Comparison of ENCODE assay signal across 9 mouse cellular contexts in the genomic region with DNA sequence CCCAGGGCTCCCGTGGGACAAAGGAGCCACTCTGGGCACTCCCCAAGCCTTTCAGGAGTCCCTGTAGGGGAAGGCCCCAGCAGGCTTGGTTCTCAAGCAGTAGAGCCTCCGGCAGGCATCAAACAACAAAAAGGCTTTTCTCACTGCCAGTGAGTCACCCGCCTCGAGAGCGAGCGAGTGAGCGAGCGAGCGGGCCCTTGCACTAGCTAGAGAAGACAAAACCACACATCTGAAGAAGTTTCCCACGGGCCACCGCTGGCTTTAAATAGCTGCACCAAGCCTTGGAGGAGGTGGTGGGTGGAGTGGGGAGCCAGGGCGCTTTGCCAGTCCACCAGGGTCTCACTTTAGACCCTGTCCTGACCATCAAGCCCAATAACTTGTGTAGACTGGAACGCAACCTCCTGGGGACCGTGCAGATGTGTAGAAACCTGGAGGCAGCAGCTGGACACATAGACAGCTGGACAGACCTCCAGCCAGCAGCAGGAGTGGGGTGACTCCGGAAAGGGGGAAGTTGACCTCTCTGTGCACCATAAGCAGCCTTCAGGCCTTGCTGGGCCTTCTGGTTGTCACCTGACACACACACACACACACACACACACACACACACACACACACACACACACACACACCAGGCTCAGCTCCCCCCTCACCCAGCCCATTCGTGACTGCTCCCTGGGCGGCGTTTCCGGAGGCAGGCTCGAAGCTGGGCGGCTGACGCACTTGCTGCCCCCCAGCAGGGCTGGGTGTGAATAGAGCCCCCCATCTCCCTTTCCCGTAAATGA. TPM values are rescaled to one million over a fixed set of nuclear protein-coding genes. Genes with fewer than 3 reads are reported as not detected.
A peak's percentile ranks its signal among the peaks of the same experiment; 100 is the strongest.
DNase-seq lines count a peak whose midpoint lies in the region; ATAC-seq and TF ChIP-seq lines count a peak whose summit lies in the region.
"Had no signal": no experiment of that assay in that cellular context is flagged by ENCODE, and none has a peak within 500 bp of the region (broad histone marks: within the 10 kb centered on the region; RNA-seq: fewer than 3 reads in every experiment).

No protein-coding gene starts in this region.

- no peaks in the 10 kb centered on the region for H3K9me3 ChIP-seq in lung, embryonic 16.5 days (ENCODE audit: control insufficient read depth, low read length)
- H3K9me3 ChIP-seq in stomach, embryonic 14.5 days (ENCODE audit: control insufficient read depth, low read depth, low read length): no peaks in the 10 kb centered on the region

- H3K4me3 ChIP-seq in lung, embryonic 16.5 days (ENCODE audit: low read length): no peak overlapping the region
- no peak overlapping the region for H3K4me3 ChIP-seq in lung, adult 2 months (replicated peaks; ENCODE audit: extremely low read depth, low read depth, low read length)
- H3K4me3 ChIP-seq in stomach, embryonic 14.5 days (ENCODE audit: low read depth, low read length): no peak overlapping the region

- no peaks in the 10 kb centered on the region for H3K36me3 ChIP-seq in lung, embryonic 16.5 days (ENCODE audit: control insufficient read depth, insufficient read depth, low read length)
- H3K36me3 ChIP-seq in stomach, embryonic 14.5 days (ENCODE audit: control insufficient read depth, insufficient read depth, low read length): no peaks in the 10 kb centered on the region

- no peak for TF ChIP-seq CTCF in lung, adult 2 months (IDR thresholded peaks at IDR 0.05; ENCODE audit: insufficient read depth, low read length)

- 0 out of 2 replicates have a peak, but pooled peaks have one; percentile 27 for ATAC-seq in lung, embryonic 16.5 days (ENCODE audit: low read depth)
- ATAC-seq in granulocyte monocyte progenitor cell, adult 5-6 weeks (replicated peaks; ENCODE audit: poor library complexity, severe bottlenecking): peak; percentile 60
- ATAC-seq in stomach, embryonic 14.5 days (ENCODE audit: insufficient number of reproducible peaks, insufficient read depth, low FRiP score, low read depth): no peak
- ATAC-seq in megakaryocyte-erythroid progenitor cell, adult 5-6 weeks (replicated peaks; ENCODE audit: low FRiP score, low TSS enrichment, poor library complexity, severe bottlenecking): no peak

- WGBS in lung, embryonic 16.5 days: 58% methylated on average over 23 of the region's 23 CpGs
- 58% methylated on average over 23 of the region's 23 CpGs for WGBS in lung, adult 2 months
- WGBS in stomach, embryonic 14.5 days: 61% methylated on average over 23 of the region's 23 CpGs

- no peaks in the 10 kb centered on the region for H3K27me3 ChIP-seq in lung, embryonic 16.5 days (ENCODE audit: control insufficient read depth, insufficient read depth, low read depth, low read length)
- no peaks in the 10 kb centered on the region for H3K27me3 ChIP-seq in stomach, embryonic 14.5 days (ENCODE audit: control insufficient read depth, insufficient read depth, low read length)

- no peak overlapping the region for H3K27ac ChIP-seq in lung, embryonic 16.5 days (ENCODE audit: low read length)
- H3K27ac ChIP-seq in stomach, embryonic 14.5 days (ENCODE audit: low read length): peak overlapping the region; percentile 4; the same call in 1 of the 2 replicates

- no peak for TF ChIP-seq POLR2A in lung, adult 2 months (IDR thresholded peaks at IDR 0.05; ENCODE audit: borderline replicate concordance, extremely low read depth, low read depth, low read length)

- no peak overlapping the region for H3K9ac ChIP-seq in lung, embryonic 16.5 days (ENCODE audit: low read length)
- H3K9ac ChIP-seq in stomach, embryonic 14.5 days (replicated peaks; ENCODE audit: low read depth, low read length): no peak overlapping the region

- no peaks in the 10 kb centered on the region for H3K4me1 ChIP-seq in lung, embryonic 16.5 days (replicated peaks; ENCODE audit: control insufficient read depth, insufficient read depth, low read length)
- no peaks in the 10 kb centered on the region for H3K4me1 ChIP-seq in lung, adult 2 months (ENCODE audit: control insufficient read depth, insufficient read depth, low read length)
- H3K4me1 ChIP-seq in stomach, embryonic 14.5 days (ENCODE audit: control insufficient read depth, insufficient read depth, low read length): no peaks in the 10 kb centered on the region

- no peak overlapping the region for H3K4me2 ChIP-seq in lung, embryonic 16.5 days (ENCODE audit: low read depth, low read length)
- no peak overlapping the region for H3K4me2 ChIP-seq in stomach, embryonic 14.5 days (replicated peaks; ENCODE audit: low read depth, low read length)

- DNase-seq in lung, adult 2 months: no peak
- peak; percentile 57 for DNase-seq in Muller cell, postnatal 12 days (ENCODE audit: inconsistent ontology term)
- no peak for DNase-seq in liver
- DNase-seq in kidney, adult 11 months: no peak
- DNase-seq: kidney, postnatal 36 days had no signal

RNA-seq across cellular contexts. Expression of gene Runx3, which starts 40.4 kb away (rescaled TPM):
- 0.16 and 0.19 TPM in 2 replicates for polyA plus RNA-seq in lung, embryonic 16.5 days (2015; fragmentation: Nextera tagmentation; extraction: Ambion mirVana)
- 2.8 and 3.5 TPM in 2 replicates for polyA plus RNA-seq in lung, adult 2 months (2012; rRNA removed)
- total RNA-seq in granulocyte monocyte progenitor cell, adult 5-6 weeks (2014; fragmentation: Nextera tagmentation): 45.8 and 50.6 TPM in 2 replicates
- total RNA-seq in granulocyte monocyte progenitor cell, adult 5-6 weeks (2017): 5.8 and 7.2 TPM in 2 replicates
- 0.14 and 0.21 TPM in 2 replicates for polyA plus RNA-seq in stomach, embryonic 14.5 days (2014; fragmentation: Nextera tagmentation; extraction: Ambion mirVana)
- total RNA-seq in megakaryocyte-erythroid progenitor cell, adult 5-6 weeks (2014; fragmentation: Nextera tagmentation): 52.3 and 61.6 TPM in 2 replicates
- total RNA-seq in megakaryocyte-erythroid progenitor cell, adult 5-6 weeks (2017): 6.1 and 9.4 TPM in 2 replicates

Comparison
In these comparisons a context has a peak if more than half of its experiments do, and no peak if none do; other contexts are left out.
1. ATAC-seq: peak in lung, embryonic 16.5 days (single experiment) and granulocyte monocyte progenitor cell, adult 5-6 weeks (single experiment); none in stomach, embryonic 14.5 days (single experiment) and megakaryocyte-erythroid progenitor cell, adult 5-6 weeks (single experiment).